Mouse (Mus musculus) cerebellum, adult 2 months (tissue): Measurements from ENCODE around the gene Kdm4c.

Source experiments
- CTCF ChIP-seq: fragments of 200-500 bp; IDR thresholded peaks from 2 replicates; pipeline ENCODE4 v1.5.1; 2011; ENCODE audit warnings: low read depth, mild to moderate bottlenecking, control low read depth, low read length, moderate library complexity, borderline replicate concordance; ENCODE audit not compliant: insufficient read depth
- POLR2A ChIP-seq: fragments of 200-500 bp; IDR thresholded peaks from 2 replicates; pipeline ENCODE4 v1.6.1; 2011; ENCODE audit warnings: low read length, control low read depth, borderline replicate concordance; ENCODE audit not compliant: insufficient read depth

GRCm38 (mm10) chr4:74305315-74306105 is 63.2 kb downstream of the Kdm4c start:
- no peak for TF ChIP-seq CTCF
- no peak for TF ChIP-seq POLR2A
